Mouse (Mus musculus) megakaryocyte, embryonic 14.5 days (primary cell): ENCODE results near the gene Akr1c18.
"Not testable (repeated sequence)": the region's sequence is repeated elsewhere in the genome, so short reads cannot be mapped to it uniquely, and the experiment has no call there.

Experiments used
- FLI1 ChIP-seq: IDR thresholded peaks from 2 replicates; pipeline ENCODE4 v1.6.1; 2012; ENCODE audit warnings: low read length, inconsistent platforms, mixed read lengths
- GATA1 ChIP-seq: IDR thresholded peaks from 3 replicates; pipeline ENCODE4 v1.6.1; 2012; ENCODE audit warnings: mixed read lengths, low read length, inconsistent platforms, borderline replicate concordance

DNA sequence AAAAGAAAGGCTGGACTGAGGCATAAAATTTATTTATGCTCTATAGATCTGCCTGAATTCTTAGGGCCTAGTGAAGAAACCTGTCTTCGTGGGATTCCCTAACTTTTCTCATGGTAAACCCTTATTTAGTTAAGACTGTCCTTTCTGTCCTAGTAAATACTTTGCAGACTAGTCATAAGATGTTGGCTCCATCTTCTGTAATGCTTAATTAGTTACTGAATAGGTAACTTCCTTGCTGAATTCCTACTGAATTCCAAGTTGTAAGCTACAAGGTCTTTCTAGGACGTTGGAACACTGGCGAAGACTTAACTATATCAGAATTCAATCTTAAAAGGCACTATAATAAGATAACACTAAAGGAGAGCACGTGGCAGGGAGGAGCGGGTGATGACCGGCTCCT, 26.0 kb downstream of the Akr1c18 start:
- not testable (repeated sequence) for TF ChIP-seq GATA1, FLI1
